Mouse (Mus musculus) thymus, postnatal 14 days (tissue): ENCODE results near the gene Bcl10.
"Not testable (repeated sequence)": the region's sequence is repeated elsewhere in the genome, so short reads cannot be mapped to it uniquely, and the experiment has no call there.

Experiments used
- DNase-seq: peaks from one replicate; pipeline ENCODE4 v3.0.0; 2021

Gene Bcl10

GRCm38 (mm10) chr3:145922019-145922854 is at the start of gene Bcl10:
Bcl10 (plus strand) TSS chr3:145922804.
- DNase-seq = no peak

GRCm38 (mm10) chr3:145873271-145873670 is 49.3 kb upstream of the Bcl10 start:
- no peak for DNase-seq

GRCm38 (mm10) chr3:145874126-145874525 is 48.5 kb upstream of the Bcl10 start:
- no peak for DNase-seq

GRCm38 (mm10) chr3:145876120-145876519 is 46.5 kb upstream of the Bcl10 start:
- DNase-seq = no peak

GRCm38 (mm10) chr3:145878867-145879266 is 43.7 kb upstream of the Bcl10 start:
- DNase-seq = not testable (repeated sequence)

GRCm38 (mm10) chr3:145880335-145880734 is 42.3 kb upstream of the Bcl10 start:
- no peak for DNase-seq

- no peak for DNase-seq
Observed at GRCm38 (mm10) chr3:145882076-145882874, 40.3 kb upstream of the Bcl10 start.

GRCm38 (mm10) chr3:145883233-145883632 is 39.4 kb upstream of the Bcl10 start:
- no peak for DNase-seq

GRCm38 (mm10) chr3:145885376-145885775 is 37.2 kb upstream of the Bcl10 start:
- DNase-seq = no peak

- no peak for DNase-seq
Observed at GRCm38 (mm10) chr3:145885851-145886464, 36.6 kb upstream of the Bcl10 start.

GRCm38 (mm10) chr3:145887430-145887971 is 35.1 kb upstream of the Bcl10 start:
- no peak for DNase-seq

- no peak for DNase-seq
Observed at GRCm38 (mm10) chr3:145890346-145891132, 32.1 kb upstream of the Bcl10 start.

GRCm38 (mm10) chr3:145892451-145892850 is 30.2 kb upstream of the Bcl10 start:
- no peak for DNase-seq

GRCm38 (mm10) chr3:145894131-145894530 is 28.5 kb upstream of the Bcl10 start:
- DNase-seq = no peak

GRCm38 (mm10) chr3:145897749-145898148 is 24.9 kb upstream of the Bcl10 start:
- no peak for DNase-seq

GRCm38 (mm10) chr3:145899832-145900231 is 22.8 kb upstream of the Bcl10 start:
- DNase-seq = no peak

- no peak for DNase-seq
Observed at GRCm38 (mm10) chr3:145903530-145903929, 19.1 kb upstream of the Bcl10 start.

GRCm38 (mm10) chr3:145904850-145905776 is 17.5 kb upstream of the Bcl10 start:
- peak; percentile 44 for DNase-seq

- no peak for DNase-seq
Observed at GRCm38 (mm10) chr3:145906582-145906981, 16.0 kb upstream of the Bcl10 start.

GRCm38 (mm10) chr3:145912512-145912911 is 10.1 kb upstream of the Bcl10 start:
- no peak for DNase-seq

- DNase-seq = no peak
Observed at GRCm38 (mm10) chr3:145913263-145913662, 9.3 kb upstream of the Bcl10 start.
